Mouse (Mus musculus) kidney, postnatal 0 days (tissue): ENCODE measurements around the gene Usp46. TPM values are rescaled to one million over a fixed set of nuclear protein-coding genes. Genes with fewer than 3 reads are reported as not detected.

ENCODE experiments used
- ATAC-seq: fragments of 200-750 bp; cut with Nextera tagmentation; replicated peaks from 2 replicates; pipeline ENCODE4 v1.8.0; 2017; ENCODE audit warnings: low read depth, moderate number of reproducible peaks, moderate TSS enrichment, moderate library complexity; ENCODE audit not compliant: low FRiP score
- DNase-seq: peaks from one replicate; pipeline ENCODE4 v3.0.0-alpha.2; 2016; ENCODE audit warnings: low spot score
- H3K27ac ChIP-seq: fragments of 300-500 bp; sonication (generic); 2 replicates; pipeline ENCODE4 v1.5.1; 2014; ENCODE audit warnings: mild to moderate bottlenecking
- H3K27me3 ChIP-seq: fragments of 300-500 bp; sonication (generic); 2 replicates; pipeline ENCODE4 v1.6.1; 2014; ENCODE audit warnings: low read length, mixed read lengths; ENCODE audit not compliant: insufficient read depth
- H3K36me3 ChIP-seq: fragments of 300-500 bp; sonication (generic); 2 replicates; pipeline ENCODE4 v1.6.1; 2014; ENCODE audit warnings: low read length, mixed read lengths; ENCODE audit not compliant: insufficient read depth
- H3K4me1 ChIP-seq: fragments of 300-500 bp; sonication (generic); replicated peaks from 2 replicates; pipeline ENCODE4 v1.6.1; 2014; ENCODE audit warnings: antibody characterized with exemption, low read length, mixed read lengths; ENCODE audit not compliant: insufficient read depth
- H3K4me2 ChIP-seq: fragments of 300-500 bp; sonication (generic); 2 replicates; pipeline ENCODE4 v1.6.1; 2014; ENCODE audit warnings: mild to moderate bottlenecking, low read length, moderate library complexity, mixed read lengths
- H3K4me3 ChIP-seq: fragments of 300-500 bp; sonication (generic); replicated peaks from 2 replicates; pipeline ENCODE4 v1.5.1; 2014; ENCODE audit warnings: low read depth, low read length
- H3K9ac ChIP-seq: fragments of 300-500 bp; sonication (generic); 2 replicates; pipeline ENCODE4 v1.6.1; 2014; ENCODE audit warnings: low read depth, low read length
- H3K9me3 ChIP-seq: fragments of 300-500 bp; sonication (generic); replicated peaks from 2 replicates; pipeline ENCODE4 v1.6.1; 2016; ENCODE audit warnings: low read length, inconsistent platforms, mixed read lengths
- CTCF ChIP-seq: IDR thresholded peaks from 2 replicates; pipeline ENCODE4 v1.5.1; 2016; ENCODE audit warnings: antibody characterized with exemption, low read depth, mild to moderate bottlenecking, moderate library complexity
- WGBS: fragments of 180-500 bp; shearing (Covaris S2); extraction: QIAGEN DNeasy Blood & Tissue Kit; methylation state at CpG from one replicate; pipeline ENCODE4 v1.1.7; 2014; 5-methylcytosine and 5-hydroxymethylcytosine counted together
- polyA plus RNA-seq: library from polyadenylated mRNA; unstranded; fragments of >200 nt; fragmentation: Nextera tagmentation; extraction: Ambion mirVana; gene quantifications from 2 replicates; pipeline ENCODE4 v1.2.1, GENCODE M21; 2015

Gene Usp46
- polyA plus RNA-seq, 1 experiment from 2014 or later: 21.3 TPM

DNA sequence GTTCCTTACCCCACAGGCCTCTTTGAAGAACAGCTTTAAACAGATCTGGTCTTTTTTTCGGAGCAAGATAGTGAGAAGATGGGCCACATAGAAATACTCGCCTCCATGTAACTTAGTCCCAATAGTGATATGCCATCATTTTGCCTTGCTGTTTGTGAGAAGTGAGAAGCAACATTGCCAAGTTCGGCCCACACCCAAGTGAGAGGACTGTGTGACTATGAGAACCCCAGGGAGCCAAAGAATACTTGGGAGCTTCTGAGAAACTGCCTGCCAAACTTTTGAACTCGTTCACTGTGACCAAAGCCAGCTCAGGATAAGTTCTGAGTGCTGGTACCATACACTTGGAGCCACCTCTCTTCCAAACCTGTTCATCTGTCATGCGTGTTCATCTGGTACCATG is 110.1 kb downstream of the Usp46 start:
- H3K4me1 ChIP-seq: no peaks in the 10 kb centered on the region
- H3K9me3 ChIP-seq: no peaks in the 10 kb centered on the region
- H3K9ac ChIP-seq: no peak overlapping the region
- WGBS: 89% methylated on average over 5 of the region's 5 CpGs
- H3K27ac ChIP-seq: no peak overlapping the region
- ATAC-seq (no peak), DNase-seq (no peak)
- no peak overlapping the region for H3K4me2 ChIP-seq
- TF ChIP-seq CTCF: no peak
- H3K36me3 ChIP-seq: no peaks in the 10 kb centered on the region
- H3K27me3 ChIP-seq: no peaks in the 10 kb centered on the region
- no peak overlapping the region for H3K4me3 ChIP-seq

DNA sequence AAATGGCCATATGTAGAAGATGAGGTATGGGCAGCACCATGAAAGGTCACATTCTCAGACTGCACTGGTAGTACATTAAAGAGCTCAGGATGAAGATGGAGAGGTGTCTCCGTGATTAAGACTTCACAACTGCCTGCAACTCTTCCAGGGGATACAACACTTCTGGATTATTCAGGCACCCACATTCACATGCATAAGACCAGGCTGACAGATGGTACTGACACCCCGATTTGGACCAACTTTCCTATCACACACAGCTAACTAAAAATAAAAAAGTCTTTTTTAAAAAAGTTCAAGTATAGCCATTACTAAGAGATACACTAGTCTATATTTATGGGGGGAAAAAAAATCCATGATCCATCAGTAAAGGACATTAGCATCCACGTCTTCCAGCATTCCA is 112.5 kb downstream of the Usp46 start:
- 91% methylated on average over 3 of the region's 3 CpGs for WGBS
- 0 out of 2 replicates have a peak, but pooled peaks cover 5% of the 10 kb centered on the region for H3K4me1 ChIP-seq
- H3K36me3 ChIP-seq: no peaks in the 10 kb centered on the region
- H3K9me3 ChIP-seq: no peaks in the 10 kb centered on the region
- no peaks in the 10 kb centered on the region for H3K27me3 ChIP-seq
- DNase-seq (no peak), ATAC-seq (no peak)
- H3K9ac ChIP-seq: no peak overlapping the region
- TF ChIP-seq CTCF: no peak
- no peak overlapping the region for H3K4me2 ChIP-seq
- H3K4me3 ChIP-seq: no peak overlapping the region
- H3K27ac ChIP-seq: no peak overlapping the region

DNA sequence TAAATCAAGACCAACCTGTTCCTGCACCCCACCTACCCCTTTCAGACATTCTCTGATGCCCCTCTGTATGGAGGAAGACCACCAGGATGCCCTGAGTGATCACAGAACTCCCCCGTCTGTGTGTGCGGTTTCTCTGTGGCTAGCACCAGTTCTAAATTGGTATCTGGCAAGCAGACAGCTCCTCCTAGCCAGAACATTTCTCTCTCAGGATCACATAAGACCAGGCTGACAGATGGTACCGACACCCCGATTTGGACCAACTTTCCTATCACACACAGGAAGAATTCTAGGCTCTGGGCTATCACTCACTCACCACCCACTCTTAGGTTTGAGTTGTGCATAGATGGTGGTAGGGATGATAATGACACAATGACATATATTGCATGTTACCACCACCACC is 113.2 kb downstream of the Usp46 start:
- DNase-seq (no peak), ATAC-seq (no peak)
- no peak for TF ChIP-seq CTCF
- H3K4me2 ChIP-seq: no peak overlapping the region
- H3K36me3 ChIP-seq: no peaks in the 10 kb centered on the region
- no peaks in the 10 kb centered on the region for H3K9me3 ChIP-seq
- no peak overlapping the region for H3K4me3 ChIP-seq
- H3K9ac ChIP-seq: no peak overlapping the region
- WGBS: 100% methylated on average over 4 of the region's 4 CpGs
- H3K4me1 ChIP-seq: 0 out of 2 replicates have a peak, but pooled peaks cover 5% of the 10 kb centered on the region
- no peaks in the 10 kb centered on the region for H3K27me3 ChIP-seq
- no peak overlapping the region for H3K27ac ChIP-seq

DNA sequence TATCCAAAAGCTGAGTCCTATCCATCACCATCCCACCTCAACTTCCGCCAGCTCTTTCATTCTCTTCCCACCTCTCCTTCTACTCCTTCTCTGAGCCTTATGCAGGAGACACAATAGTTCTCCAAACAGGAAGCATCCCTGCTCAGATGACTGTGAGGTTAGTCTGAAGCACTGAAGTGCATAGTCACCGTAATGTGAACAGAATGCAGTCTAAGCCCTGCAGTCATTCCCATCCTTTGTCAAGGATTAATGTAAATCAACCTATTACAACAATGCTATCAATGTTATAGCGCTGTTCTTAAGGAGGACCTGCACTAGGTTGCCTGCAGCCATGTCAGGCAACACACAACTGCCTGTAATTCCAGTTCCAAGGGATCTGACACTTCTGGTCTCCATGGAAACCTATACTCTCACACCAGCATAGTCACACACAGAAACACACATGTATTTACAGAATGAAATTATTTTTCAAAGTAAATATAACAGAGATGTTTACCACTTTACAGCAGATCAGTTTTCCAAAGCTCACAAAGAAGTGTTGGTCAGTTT is 115.1 kb downstream of the Usp46 start:
- 82% methylated on average over 3 of the region's 3 CpGs for WGBS
- Histone ChIP-seq H3K9ac (no peak overlapping the region), H3K4me1 (0 out of 2 replicates have a peak, but pooled peaks cover 5% of the 10 kb centered on the region), H3K36me3 (no peaks in the 10 kb centered on the region), H3K9me3 (no peaks in the 10 kb centered on the region), H3K4me2 (no peak overlapping the region), H3K27ac (no peak overlapping the region), H3K27me3 (no peaks in the 10 kb centered on the region), H3K4me3 (no peak overlapping the region)
- DNase-seq (no peak), ATAC-seq (no peak)
- TF ChIP-seq CTCF: no peak

GRCm38 (mm10) chr5:73951649-73952000 is 116.6 kb downstream of the Usp46 start:
- H3K36me3 ChIP-seq: no peaks in the 10 kb centered on the region
- 0 out of 2 replicates have a peak overlapping the region, but pooled peaks have one; percentile 44 for H3K27ac ChIP-seq
- no peak for TF ChIP-seq CTCF
- ATAC-seq (no peak), DNase-seq (no peak)
- no peak overlapping the region for H3K4me2 ChIP-seq
- no peaks in the 10 kb centered on the region for H3K27me3 ChIP-seq
- 65% methylated on average over 1 of the region's 1 CpGs for WGBS
- no peak overlapping the region for H3K4me3 ChIP-seq
- H3K9me3 ChIP-seq: no peaks in the 10 kb centered on the region
- no peak overlapping the region for H3K9ac ChIP-seq
- 0 out of 2 replicates have a peak, but pooled peaks cover 5% of the 10 kb centered on the region for H3K4me1 ChIP-seq

GRCm38 (mm10) chr5:73950809-73951648 is 117.2 kb downstream of the Usp46 start:
- Histone ChIP-seq H3K4me1 (0 out of 2 replicates have a peak, but pooled peaks cover 5% of the 10 kb centered on the region), H3K9ac (no peak overlapping the region), H3K36me3 (no peaks in the 10 kb centered on the region), H3K9me3 (no peaks in the 10 kb centered on the region), H3K27ac (peak overlapping the region; percentile 44), H3K4me3 (no peak overlapping the region), H3K4me2 (no peak overlapping the region), H3K27me3 (no peaks in the 10 kb centered on the region)
- 30% methylated on average over 16 of the region's 16 CpGs for WGBS
- ATAC-seq (no peak; the same call in 1 of the 2 replicates), DNase-seq (peak; percentile 71)
- TF ChIP-seq CTCF: 0 out of 2 replicates have a peak, but pooled peaks have one; percentile 26

Other genes starting within 250 kb of the Usp46 start
- gene Rasl11b, start 126.9 kb upstream of the Usp46 start, polyA plus RNA-seq: 96.5 and 99.9 TPM in 2 replicates